Mouse (Mus musculus): ENCODE measurements at regions not wholly inside any gene's neighbourhood (a gene's known extent, or its start where the extent isn't known, plus 50 kb on each side); places are given as distances from the start of the nearest gene placed in this dataset.
"Not testable (repeated sequence)": the region's sequence is repeated elsewhere in the genome, so short reads cannot be mapped to it uniquely, and the experiment has no call there.

DNA sequence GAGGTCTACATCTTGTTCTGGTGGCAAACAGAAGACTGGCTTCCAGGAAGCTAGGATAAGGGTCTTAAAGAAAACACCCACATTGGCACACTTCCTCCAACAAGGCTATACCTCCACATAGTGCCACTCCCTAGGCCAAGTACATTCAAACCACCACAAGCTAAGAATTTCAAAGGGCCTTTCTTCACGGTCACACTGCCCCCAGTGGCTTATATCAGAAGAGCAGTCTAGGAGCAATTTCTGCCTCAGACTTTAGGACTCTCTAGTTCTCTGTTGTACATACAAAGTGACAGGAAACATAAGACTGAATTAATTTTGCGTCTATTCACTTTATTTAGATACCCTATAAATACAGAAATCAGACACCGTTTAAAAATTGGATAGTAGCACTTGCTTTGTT lies 175.7 kb upstream of the Nwd2 start:
- Histone ChIP-seq H3K4me2 (ENCODE audit: low read depth, low read length) (no peak overlapping the region), H3K27me3 (replicated peaks; ENCODE audit: control insufficient read depth, insufficient read depth, low read length) (no peaks in the 10 kb centered on the region), H3K36me3 (ENCODE audit: control insufficient read depth, insufficient read depth, low read length) (no peaks in the 10 kb centered on the region), H3K9ac (ENCODE audit: low read depth, low read length) (no peak overlapping the region), H3K4me3 (ENCODE audit: low read depth, low read length) (no peak overlapping the region), H3K9me3 (ENCODE audit: control insufficient read depth, low read length) (no peaks in the 10 kb centered on the region), H3K4me1 (ENCODE audit: control insufficient read depth, insufficient read depth, low read length) (no peaks in the 10 kb centered on the region), H3K27ac (replicated peaks; ENCODE audit: low read depth, low read length) (no peak overlapping the region)
- whole genome bisulfite sequencing = 77% methylated on average over 3 of the region's 3 CpGs
- ATAC-seq (ENCODE audit: low read depth) = no peak
- DNase-seq (ENCODE audit: low spot score) = no peak

DNA sequence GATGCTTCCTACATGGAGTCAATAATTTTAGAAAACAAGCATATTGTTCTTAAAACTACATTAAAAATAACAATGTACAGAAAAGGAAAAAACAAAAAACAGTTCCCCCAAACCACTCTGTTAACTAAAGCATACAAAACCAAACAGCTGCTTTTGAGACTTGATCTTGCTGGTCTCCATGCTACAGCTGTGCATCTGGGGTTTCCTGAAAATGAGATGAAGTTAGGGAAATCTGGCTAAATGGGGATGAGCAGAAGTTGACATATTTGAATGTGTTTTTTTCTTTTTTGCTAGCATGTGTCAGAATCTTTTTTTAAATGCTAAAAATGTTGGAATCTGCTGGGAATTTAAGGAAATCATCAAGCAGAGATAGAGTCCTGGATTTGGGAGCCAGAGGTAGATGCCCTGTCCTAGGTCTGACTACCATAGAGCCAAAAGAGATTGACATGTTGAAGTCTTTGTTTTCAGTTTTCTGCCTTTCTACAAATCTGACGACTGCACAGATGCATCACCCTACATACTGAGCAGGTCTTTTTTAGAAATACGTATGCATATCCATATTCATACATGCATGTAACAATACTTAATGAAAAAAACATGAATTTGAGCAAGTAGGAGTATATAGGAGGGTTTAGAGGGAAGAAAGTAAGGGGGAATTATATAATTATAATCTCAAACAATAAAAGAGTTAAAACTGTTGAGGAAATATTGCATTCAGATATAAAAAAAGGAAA lies 172.5 kb upstream of the Nwd2 start:
- Histone ChIP-seq H3K27ac (replicated peaks; ENCODE audit: low read depth, low read length) (no peak overlapping the region), H3K27me3 (replicated peaks; ENCODE audit: control insufficient read depth, insufficient read depth, low read length) (no peaks in the 10 kb centered on the region), H3K9ac (ENCODE audit: low read depth, low read length) (no peak overlapping the region), H3K4me3 (ENCODE audit: low read depth, low read length) (no peak overlapping the region), H3K36me3 (ENCODE audit: control insufficient read depth, insufficient read depth, low read length) (no peaks in the 10 kb centered on the region), H3K9me3 (ENCODE audit: control insufficient read depth, low read length) (no peaks in the 10 kb centered on the region), H3K4me1 (ENCODE audit: control insufficient read depth, insufficient read depth, low read length) (no peaks in the 10 kb centered on the region), H3K4me2 (ENCODE audit: low read depth, low read length) (no peak overlapping the region)
- 62% methylated on average over 2 of the region's 2 CpGs for WGBS
- ATAC-seq (ENCODE audit: low read depth) (no peak), DNase-seq (ENCODE audit: low spot score) (no peak)

DNA sequence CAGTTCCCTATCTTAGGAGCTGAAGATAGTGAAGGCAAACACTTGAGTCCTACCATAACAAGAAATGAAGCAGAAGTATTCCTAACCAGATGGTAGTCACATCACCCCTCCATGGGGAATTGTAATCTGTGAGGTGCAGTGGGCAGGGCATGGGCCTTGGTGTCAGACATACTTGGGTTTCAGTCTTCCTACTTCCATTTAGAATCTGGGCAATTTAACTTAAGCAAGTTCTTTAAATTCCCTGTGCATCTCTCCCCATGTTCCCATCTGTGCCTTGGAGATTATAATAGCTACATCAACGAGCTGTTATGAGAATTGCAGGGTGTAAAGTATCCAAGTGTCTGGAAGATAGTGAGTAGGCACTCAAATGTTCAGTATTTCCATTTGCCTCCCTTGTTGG lies 149.9 kb upstream of the Nwd2 start:
- 54% methylated on average over 1 of the region's 1 CpGs for WGBS
- no peak overlapping the region for H3K4me3 ChIP-seq (ENCODE audit: low read depth, low read length)
- no peaks in the 10 kb centered on the region for H3K9me3 ChIP-seq (ENCODE audit: control insufficient read depth, low read length)
- no peaks in the 10 kb centered on the region for H3K27me3 ChIP-seq (replicated peaks; ENCODE audit: control insufficient read depth, insufficient read depth, low read length)
- no peak overlapping the region for H3K9ac ChIP-seq (ENCODE audit: low read depth, low read length)
- H3K36me3 ChIP-seq (ENCODE audit: control insufficient read depth, insufficient read depth, low read length) = no peaks in the 10 kb centered on the region
- no peaks in the 10 kb centered on the region for H3K4me1 ChIP-seq (ENCODE audit: control insufficient read depth, insufficient read depth, low read length)
- ATAC-seq (ENCODE audit: low read depth) (no peak), DNase-seq (ENCODE audit: low spot score) (no peak)
- no peak overlapping the region for H3K27ac ChIP-seq (replicated peaks; ENCODE audit: low read depth, low read length)
- no peak overlapping the region for H3K4me2 ChIP-seq (ENCODE audit: low read depth, low read length)

DNA sequence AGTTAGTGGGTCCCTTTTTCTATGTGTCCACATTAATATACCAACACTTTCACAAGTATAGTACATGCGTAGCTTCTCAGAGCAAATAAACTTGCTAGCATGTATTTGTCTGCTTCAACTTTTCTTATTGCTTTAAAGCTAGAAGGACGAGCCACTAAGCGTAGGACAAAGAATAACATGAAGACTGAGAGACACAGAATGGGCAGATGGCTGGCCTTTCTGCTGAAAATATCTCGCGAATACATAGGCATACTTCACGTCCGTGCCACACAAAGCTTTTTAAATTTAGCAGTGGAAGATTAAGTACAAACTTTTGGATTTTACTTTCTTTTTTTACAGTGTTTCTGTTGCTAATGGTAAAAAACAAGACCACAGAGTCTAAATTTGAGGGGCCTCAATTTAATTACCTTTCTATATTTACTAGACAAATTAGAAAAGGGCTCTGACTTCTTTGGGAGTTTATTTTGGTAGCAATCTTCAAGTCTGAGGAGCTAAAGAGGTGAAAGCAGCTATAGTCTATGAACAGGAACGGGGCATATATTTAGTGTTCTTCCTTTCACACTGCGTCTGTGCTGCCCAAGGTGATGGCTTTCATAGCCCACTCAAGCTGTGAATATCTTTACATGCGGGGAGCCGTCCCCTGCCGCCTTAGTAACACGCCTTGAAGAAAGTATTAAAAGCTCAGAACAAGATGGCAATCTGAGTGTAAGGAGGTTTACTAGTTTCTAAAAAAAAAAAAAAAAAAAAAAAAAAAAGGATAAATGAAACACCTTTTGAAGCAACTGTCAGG lies 145.7 kb upstream of the Nwd2 start:
- no peak overlapping the region for H3K9ac ChIP-seq (ENCODE audit: low read depth, low read length)
- no peak for ATAC-seq (ENCODE audit: low read depth)
- no peaks in the 10 kb centered on the region for H3K9me3 ChIP-seq (ENCODE audit: control insufficient read depth, low read length)
- no peak overlapping the region for H3K4me3 ChIP-seq (ENCODE audit: low read depth, low read length)
- H3K4me1 ChIP-seq (ENCODE audit: control insufficient read depth, insufficient read depth, low read length) = no peaks in the 10 kb centered on the region
- no peaks in the 10 kb centered on the region for H3K36me3 ChIP-seq (ENCODE audit: control insufficient read depth, insufficient read depth, low read length)
- no peaks in the 10 kb centered on the region for H3K27me3 ChIP-seq (replicated peaks; ENCODE audit: control insufficient read depth, insufficient read depth, low read length)
- H3K4me2 ChIP-seq (ENCODE audit: low read depth, low read length) = no peak overlapping the region
- 86% methylated on average over 13 of the region's 13 CpGs for WGBS
- no peak overlapping the region for H3K27ac ChIP-seq (replicated peaks; ENCODE audit: low read depth, low read length)
- no peak for DNase-seq (ENCODE audit: low spot score)

DNA sequence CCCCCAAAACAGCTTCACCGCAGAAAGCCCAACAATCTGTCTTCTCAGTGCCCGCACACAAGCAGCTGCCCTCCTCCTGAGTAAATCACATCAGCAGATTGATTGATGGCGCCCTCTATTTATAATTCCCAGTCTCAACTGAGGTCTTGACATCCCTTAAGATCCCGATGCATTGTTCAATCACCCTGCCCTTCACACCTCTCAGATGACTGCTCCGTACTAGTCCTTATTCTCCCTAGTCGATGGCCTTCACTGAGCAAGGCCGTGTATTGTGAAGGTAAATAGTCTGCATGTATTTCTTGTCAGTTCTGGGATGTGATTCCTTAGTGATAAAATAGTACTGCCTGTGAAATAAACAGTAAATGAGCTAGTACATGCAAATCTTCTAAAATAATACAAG lies 114.7 kb upstream of the Nwd2 start:
- Histone ChIP-seq H3K27ac (replicated peaks; ENCODE audit: low read depth, low read length) (no peak overlapping the region), H3K9me3 (ENCODE audit: control insufficient read depth, low read length) (no peaks in the 10 kb centered on the region), H3K9ac (ENCODE audit: low read depth, low read length) (no peak overlapping the region), H3K27me3 (replicated peaks; ENCODE audit: control insufficient read depth, insufficient read depth, low read length) (no peaks in the 10 kb centered on the region), H3K36me3 (ENCODE audit: control insufficient read depth, insufficient read depth, low read length) (no peaks in the 10 kb centered on the region), H3K4me2 (ENCODE audit: low read depth, low read length) (no peak overlapping the region), H3K4me1 (ENCODE audit: control insufficient read depth, insufficient read depth, low read length) (no peaks in the 10 kb centered on the region), H3K4me3 (ENCODE audit: low read depth, low read length) (no peak overlapping the region)
- no peak for DNase-seq (ENCODE audit: low spot score)
- ATAC-seq (ENCODE audit: low read depth) = no peak
- WGBS = 59% methylated on average over 7 of the region's 7 CpGs

DNA sequence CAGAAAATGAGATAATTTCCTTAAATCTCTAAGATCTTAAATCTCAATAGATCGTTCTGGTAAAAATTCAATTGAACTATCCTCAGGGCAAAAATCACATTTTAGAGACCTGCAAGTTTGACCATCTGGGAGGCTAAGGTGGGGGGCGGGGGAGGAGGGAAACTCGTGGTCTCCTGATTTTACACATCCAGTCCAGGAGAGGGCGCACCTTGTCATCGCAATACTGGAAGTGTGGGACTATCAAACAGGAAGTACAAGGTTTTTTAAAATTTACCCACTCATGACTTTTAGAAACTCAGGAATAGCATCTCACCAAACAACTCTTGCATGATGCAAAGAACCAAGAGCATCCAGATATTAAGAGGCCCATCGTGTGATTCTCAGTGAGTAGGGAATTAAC lies 108.4 kb upstream of the Nwd2 start:
- Histone ChIP-seq H3K36me3 (ENCODE audit: control insufficient read depth, insufficient read depth, low read length) (no peaks in the 10 kb centered on the region), H3K4me3 (ENCODE audit: low read depth, low read length) (no peak overlapping the region), H3K27ac (replicated peaks; ENCODE audit: low read depth, low read length) (no peak overlapping the region), H3K9ac (ENCODE audit: low read depth, low read length) (no peak overlapping the region), H3K4me2 (ENCODE audit: low read depth, low read length) (no peak overlapping the region), H3K9me3 (ENCODE audit: control insufficient read depth, low read length) (no peaks in the 10 kb centered on the region), H3K27me3 (replicated peaks; ENCODE audit: control insufficient read depth, insufficient read depth, low read length) (no peaks in the 10 kb centered on the region), H3K4me1 (ENCODE audit: control insufficient read depth, insufficient read depth, low read length) (no peaks in the 10 kb centered on the region)
- ATAC-seq (ENCODE audit: low read depth) = no peak
- WGBS = 70% methylated on average over 6 of the region's 6 CpGs
- DNase-seq (ENCODE audit: low spot score) = no peak

DNA sequence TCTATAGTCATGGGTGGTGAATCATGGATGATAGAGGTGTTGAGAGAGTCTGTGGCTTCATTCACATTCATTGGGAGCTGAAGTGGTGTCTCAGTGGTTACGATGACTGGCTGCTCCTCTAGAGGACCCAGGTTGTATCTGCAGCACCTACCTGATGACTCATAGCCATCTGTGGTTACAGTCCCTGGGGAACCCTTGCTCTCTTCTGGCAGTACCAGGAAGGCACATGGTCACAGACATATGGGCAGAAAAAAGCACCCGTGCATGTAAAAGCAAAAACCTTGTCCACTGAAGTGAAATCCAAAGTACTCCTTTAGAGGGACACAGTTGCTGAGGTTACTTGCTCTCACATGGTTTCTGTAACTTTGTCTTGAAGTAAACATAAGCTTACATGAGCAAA lies 103.4 kb upstream of the Nwd2 start:
- H3K9me3 ChIP-seq (ENCODE audit: control insufficient read depth, low read length) = no peaks in the 10 kb centered on the region
- no peaks in the 10 kb centered on the region for H3K27me3 ChIP-seq (replicated peaks; ENCODE audit: control insufficient read depth, insufficient read depth, low read length)
- DNase-seq (ENCODE audit: low spot score) = no peak
- H3K4me3 ChIP-seq (ENCODE audit: low read depth, low read length) = no peak overlapping the region
- H3K4me2 ChIP-seq (ENCODE audit: low read depth, low read length) = no peak overlapping the region
- ATAC-seq (ENCODE audit: low read depth) = no peak
- H3K27ac ChIP-seq (replicated peaks; ENCODE audit: low read depth, low read length) = no peak overlapping the region
- H3K36me3 ChIP-seq (ENCODE audit: control insufficient read depth, insufficient read depth, low read length) = no peaks in the 10 kb centered on the region
- 90% methylated on average over 2 of the region's 2 CpGs for WGBS
- H3K9ac ChIP-seq (ENCODE audit: low read depth, low read length) = no peak overlapping the region
- H3K4me1 ChIP-seq (ENCODE audit: control insufficient read depth, insufficient read depth, low read length) = no peaks in the 10 kb centered on the region

DNA sequence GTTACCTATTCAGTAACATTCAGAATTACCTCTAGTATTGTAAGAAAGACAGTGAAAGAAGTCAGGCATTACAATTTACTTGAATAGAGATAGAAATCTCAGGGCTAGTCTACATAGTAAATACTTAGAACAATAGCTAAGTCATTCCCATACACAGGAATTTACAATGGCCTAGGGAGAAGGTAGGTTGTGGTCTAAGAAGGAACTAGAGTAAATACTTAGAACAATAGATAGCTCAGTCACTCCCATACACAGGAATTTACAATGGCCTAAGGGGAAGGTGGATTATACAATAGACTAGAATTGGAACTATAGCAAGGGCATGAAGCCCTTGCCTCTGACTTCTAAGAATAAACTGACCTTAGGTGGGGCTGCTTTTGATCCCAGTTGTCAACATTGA lies 83.0 kb upstream of the Nwd2 start:
- H3K36me3 ChIP-seq (ENCODE audit: control insufficient read depth, insufficient read depth, low read length); H3K4me3 ChIP-seq (ENCODE audit: low read depth, low read length); H3K27me3 ChIP-seq (replicated peaks; ENCODE audit: control insufficient read depth, insufficient read depth, low read length); H3K4me1 ChIP-seq (ENCODE audit: control insufficient read depth, insufficient read depth, low read length); H3K9ac ChIP-seq (ENCODE audit: low read depth, low read length); DNase-seq (ENCODE audit: low spot score); ATAC-seq (ENCODE audit: low read depth); H3K27ac ChIP-seq (replicated peaks; ENCODE audit: low read depth, low read length); H3K4me2 ChIP-seq (ENCODE audit: low read depth, low read length); H3K9me3 ChIP-seq (ENCODE audit: control insufficient read depth, low read length): not testable (repeated sequence)

DNA sequence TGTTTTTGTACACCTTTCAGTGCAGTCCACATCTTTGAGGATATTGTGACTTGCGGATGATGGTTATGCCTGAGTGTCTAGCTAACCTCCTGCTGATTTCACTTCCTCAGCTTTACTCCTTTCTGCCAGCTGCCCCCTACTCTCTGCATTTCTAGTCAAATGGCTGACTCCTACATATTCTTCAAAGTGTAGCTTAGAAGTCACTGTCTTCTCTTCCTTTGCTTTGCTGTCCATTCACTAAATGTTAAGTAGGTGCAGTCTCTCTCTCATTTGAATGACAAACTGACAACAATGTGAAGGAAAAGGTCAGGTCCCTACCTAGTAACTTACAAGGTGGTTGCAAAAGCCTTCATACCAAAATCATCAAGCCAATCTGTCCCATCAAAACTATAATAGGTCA lies 73.5 kb upstream of the Nwd2 start:
- no peak overlapping the region for H3K4me3 ChIP-seq (ENCODE audit: low read depth, low read length)
- H3K9me3 ChIP-seq (ENCODE audit: control insufficient read depth, low read length) = no peaks in the 10 kb centered on the region
- H3K4me1 ChIP-seq (ENCODE audit: control insufficient read depth, insufficient read depth, low read length) = no peaks in the 10 kb centered on the region
- DNase-seq (ENCODE audit: low spot score) = no peak
- 86% methylated on average over 1 of the region's 1 CpGs for WGBS
- H3K36me3 ChIP-seq (ENCODE audit: control insufficient read depth, insufficient read depth, low read length) = no peaks in the 10 kb centered on the region
- H3K27me3 ChIP-seq (replicated peaks; ENCODE audit: control insufficient read depth, insufficient read depth, low read length) = no peaks in the 10 kb centered on the region
- no peak overlapping the region for H3K27ac ChIP-seq (replicated peaks; ENCODE audit: low read depth, low read length)
- no peak for ATAC-seq (ENCODE audit: low read depth)
- no peak overlapping the region for H3K4me2 ChIP-seq (ENCODE audit: low read depth, low read length)
- no peak overlapping the region for H3K9ac ChIP-seq (ENCODE audit: low read depth, low read length)

Data from embryonic facial prominence, embryonic 14.5 days (tissue).